Mouse (Mus musculus) intestine, embryonic 14.5 days (tissue): ENCODE data around the gene Syna. TPM values are rescaled to one million over a fixed set of nuclear protein-coding genes. Genes with fewer than 3 reads are reported as not detected.

ENCODE experiments used
- ATAC-seq: fragments of 200-750 bp; cut with Nextera tagmentation; replicated peaks from 2 replicates; pipeline ENCODE4 v1.8.0; 2017; ENCODE audit warnings: low read depth, moderate number of reproducible peaks, moderate TSS enrichment, moderate library complexity; ENCODE audit not compliant: low FRiP score, low TSS enrichment
- DNase-seq: peaks from one replicate; pipeline ENCODE4 v3.0.0-alpha.2; 2018; ENCODE audit warnings: low spot score
- H3K27ac ChIP-seq: fragments of 300-500 bp; sonication (generic); 2 replicates; pipeline ENCODE4 v1.5.1; 2014; ENCODE audit warnings: low read depth, mild to moderate bottlenecking, control low read depth
- H3K27me3 ChIP-seq: fragments of 300-500 bp; sonication (generic); replicated peaks from 2 replicates; pipeline ENCODE4 v1.6.1; 2014; ENCODE audit warnings: low read length, control low read depth; ENCODE audit not compliant: control insufficient read depth, insufficient read depth
- H3K36me3 ChIP-seq: fragments of 300-500 bp; sonication (generic); 2 replicates; pipeline ENCODE4 v1.6.1; 2014; ENCODE audit warnings: low read length, control low read depth; ENCODE audit not compliant: control insufficient read depth, insufficient read depth
- H3K4me1 ChIP-seq: fragments of 300-500 bp; sonication (generic); replicated peaks from 2 replicates; pipeline ENCODE4 v1.6.1; 2014; ENCODE audit warnings: low read length, control low read depth, mixed read lengths; ENCODE audit not compliant: control insufficient read depth, insufficient read depth
- H3K4me2 ChIP-seq: fragments of 300-500 bp; sonication (generic); 2 replicates; pipeline ENCODE4 v1.6.1; 2014; ENCODE audit warnings: low read length
- H3K4me3 ChIP-seq: fragments of 300-500 bp; sonication (generic); 2 replicates; pipeline ENCODE4 v1.5.1; 2014; ENCODE audit warnings: low read depth, low read length, control low read depth, mixed read lengths
- H3K9ac ChIP-seq: fragments of 300-500 bp; sonication (generic); 2 replicates; pipeline ENCODE4 v1.6.1; 2014; ENCODE audit warnings: mild to moderate bottlenecking, low read length
- H3K9me3 ChIP-seq: fragments of 300-500 bp; sonication (generic); 2 replicates; pipeline ENCODE4 v1.6.1; 2016; ENCODE audit warnings: low read length, control low read depth; ENCODE audit not compliant: control insufficient read depth
- WGBS: fragments of 180-500 bp; shearing (Covaris S2); extraction: QIAGEN DNeasy Blood & Tissue Kit; methylation state at CpG from one replicate; pipeline ENCODE4 v1.1.7; 2014; 5-methylcytosine and 5-hydroxymethylcytosine counted together
- polyA plus RNA-seq: library from polyadenylated mRNA; unstranded; fragments of >200 nt; fragmentation: Nextera tagmentation; extraction: Ambion mirVana; gene quantifications from 2 replicates; pipeline ENCODE4 v1.2.1, GENCODE M21; 2014

The Syna gene
- polyA plus RNA-seq, 1 experiment from 2014 or later: 0.08 TPM

DNA sequence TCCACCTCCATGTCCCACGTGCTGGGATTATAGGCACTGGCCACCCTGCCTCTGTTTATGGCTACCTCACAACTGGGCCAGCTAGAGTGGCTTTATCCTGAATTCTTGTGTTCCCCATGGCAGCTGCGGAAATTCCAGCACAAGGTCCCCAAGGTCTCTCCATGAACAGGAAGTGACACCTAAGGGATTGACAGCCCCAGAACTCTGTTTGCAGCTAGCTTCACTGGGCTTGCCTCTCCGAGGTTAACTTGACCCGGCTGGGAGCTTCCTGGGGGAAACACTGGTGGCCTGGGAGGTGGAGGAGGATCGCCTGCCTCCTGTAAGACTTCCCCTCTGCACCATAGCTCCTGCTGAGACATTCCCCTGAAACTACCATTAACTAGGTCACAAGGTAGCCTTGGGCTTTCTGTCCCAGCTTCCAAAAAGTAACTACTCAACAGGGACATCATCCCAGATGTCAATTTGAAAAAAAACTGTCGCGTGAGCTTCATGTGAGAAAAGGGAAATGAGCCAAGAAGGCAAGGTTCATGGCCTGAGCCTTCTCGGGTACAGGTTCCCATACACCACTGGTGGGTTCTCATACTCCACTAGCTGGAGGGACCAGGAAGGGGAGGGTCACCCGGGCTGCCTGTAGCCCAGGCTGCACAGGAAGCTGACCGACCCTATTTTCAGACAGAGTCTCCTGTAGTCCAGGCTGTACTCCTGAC, 12.7 kb upstream of the Syna start:
- WGBS: 39% methylated on average over 10 of the region's 10 CpGs
- ATAC-seq (no peak), DNase-seq (no peak)
- Histone ChIP-seq H3K4me1 (peaks cover 14% of the 10 kb centered on the region; the same call in 1 of the 2 replicates), H3K9ac (peak overlapping the region; percentile 40), H3K4me2 (peak overlapping the region; percentile 60), H3K36me3 (no peaks in the 10 kb centered on the region), H3K4me3 (peak overlapping the region; percentile 55), H3K27me3 (no peaks in the 10 kb centered on the region), H3K27ac (peak overlapping the region; percentile 60; the same call in 1 of the 2 replicates), H3K9me3 (no peaks in the 10 kb centered on the region; the same call in 1 of the 2 replicates)

DNA sequence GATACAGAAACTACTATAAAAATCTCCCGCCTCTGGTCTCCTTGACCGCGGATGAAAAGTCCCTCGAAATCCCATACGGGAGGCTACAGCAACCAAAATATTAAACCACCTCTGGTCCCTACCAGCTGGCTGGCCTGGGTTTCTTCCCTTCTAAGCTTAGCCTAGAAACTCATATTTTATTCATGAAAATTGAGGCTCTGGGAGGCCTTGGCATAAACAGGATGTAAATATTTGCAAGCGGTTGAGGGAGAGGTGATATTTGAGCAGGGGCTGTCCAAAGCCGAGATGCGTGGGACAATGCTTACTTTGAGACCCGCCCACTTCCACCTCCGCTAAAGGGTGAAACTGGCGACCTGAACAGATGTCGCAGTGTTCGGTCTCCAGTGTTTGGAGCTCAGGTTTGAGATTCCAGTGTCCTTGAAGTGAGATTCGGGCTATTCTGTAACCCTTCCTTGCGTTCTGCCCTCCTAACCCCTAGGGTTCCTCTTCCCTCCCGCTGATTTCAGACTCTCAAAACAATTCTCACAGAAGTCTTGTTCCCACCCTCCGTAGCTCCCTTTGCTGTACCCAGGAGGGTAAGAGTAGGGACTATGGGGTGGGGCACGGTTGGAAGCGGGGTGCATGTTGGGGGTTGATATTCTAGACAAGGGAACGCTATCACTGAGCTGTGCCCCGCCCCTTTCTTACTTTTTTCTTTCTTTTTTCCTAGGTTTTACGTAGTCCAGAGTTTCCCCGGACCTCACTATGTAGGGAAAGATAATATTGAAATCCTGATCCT, 11.9 kb upstream of the Syna start:
- Histone ChIP-seq H3K9ac (peak overlapping the region; percentile 40), H3K4me2 (peak overlapping the region; percentile 60), H3K4me3 (peak overlapping the region; percentile 55), H3K27me3 (no peaks in the 10 kb centered on the region), H3K36me3 (no peaks in the 10 kb centered on the region), H3K9me3 (no peaks in the 10 kb centered on the region; the same call in 1 of the 2 replicates), H3K27ac (peak overlapping the region; percentile 60), H3K4me1 (peaks cover 14% of the 10 kb centered on the region; the same call in 1 of the 2 replicates)
- DNase-seq (peak; percentile 80), ATAC-seq (peak; percentile 36; the same call in 1 of the 2 replicates)
- 1% methylated on average over 23 of the region's 23 CpGs for WGBS

DNA sequence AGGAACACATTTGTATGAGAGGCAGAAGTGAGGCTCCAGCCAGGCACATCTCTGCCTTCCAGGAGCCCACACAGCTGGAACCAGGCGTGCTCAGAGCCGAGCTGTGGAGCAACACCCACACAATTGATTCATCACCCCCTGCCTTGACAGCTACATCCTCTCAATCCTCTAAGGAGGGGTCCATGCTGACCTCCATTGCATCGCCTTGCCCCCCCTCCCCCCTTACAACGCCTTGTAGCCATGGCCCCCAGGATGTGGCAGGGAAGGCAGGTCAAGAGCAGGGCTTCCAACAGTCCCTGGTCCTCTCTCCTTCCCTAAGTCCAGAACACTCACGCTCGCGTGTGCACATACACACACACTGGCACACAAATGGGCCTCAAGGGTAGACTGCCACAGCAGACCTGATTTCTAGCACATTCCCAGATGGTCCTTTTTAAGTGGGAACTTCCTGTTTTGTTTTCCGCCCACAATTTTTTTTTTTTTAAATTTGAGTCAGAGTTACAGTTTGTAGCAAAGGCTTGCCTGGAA, 9.1 kb upstream of the Syna start:
- Histone ChIP-seq H3K4me1 (peaks cover 14% of the 10 kb centered on the region; the same call in 1 of the 2 replicates), H3K9ac (no peak overlapping the region), H3K9me3 (no peaks in the 10 kb centered on the region; the same call in 1 of the 2 replicates), H3K27ac (peak overlapping the region; percentile 89), H3K4me2 (no peak overlapping the region), H3K27me3 (no peaks in the 10 kb centered on the region), H3K36me3 (no peaks in the 10 kb centered on the region), H3K4me3 (no peak overlapping the region)
- 30% methylated on average over 8 of the region's 8 CpGs for WGBS
- ATAC-seq: no peak
- peak; percentile 59 for DNase-seq

DNA sequence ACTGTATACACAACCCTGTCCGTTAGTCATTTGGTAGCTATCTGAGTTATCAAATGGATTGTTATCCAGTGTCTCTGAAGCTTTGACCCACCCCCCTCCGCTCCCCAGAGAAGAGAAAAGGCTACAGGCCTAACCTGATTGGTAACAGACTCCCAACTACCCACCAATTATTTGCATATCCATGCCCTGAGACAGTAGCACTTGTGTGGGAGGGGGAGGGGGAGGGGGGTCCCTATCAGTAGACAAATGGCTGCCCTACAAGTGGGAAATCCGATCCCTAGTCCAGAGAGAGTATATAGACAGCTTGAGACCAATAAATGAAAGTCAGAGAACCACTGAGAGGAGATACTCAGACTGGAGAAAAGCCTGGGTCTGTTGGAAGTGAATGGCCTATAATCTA, 8.1 kb upstream of the Syna start:
- WGBS: 71% methylated on average over 3 of the region's 3 CpGs
- DNase-seq (no peak), ATAC-seq (no peak)
- Histone ChIP-seq H3K4me3 (no peak overlapping the region), H3K9ac (no peak overlapping the region), H3K4me2 (no peak overlapping the region), H3K36me3 (no peaks in the 10 kb centered on the region), H3K27ac (peak overlapping the region; percentile 89), H3K4me1 (peaks cover 14% of the 10 kb centered on the region; the same call in 1 of the 2 replicates), H3K9me3 (no peaks in the 10 kb centered on the region; the same call in 1 of the 2 replicates), H3K27me3 (no peaks in the 10 kb centered on the region)

DNA sequence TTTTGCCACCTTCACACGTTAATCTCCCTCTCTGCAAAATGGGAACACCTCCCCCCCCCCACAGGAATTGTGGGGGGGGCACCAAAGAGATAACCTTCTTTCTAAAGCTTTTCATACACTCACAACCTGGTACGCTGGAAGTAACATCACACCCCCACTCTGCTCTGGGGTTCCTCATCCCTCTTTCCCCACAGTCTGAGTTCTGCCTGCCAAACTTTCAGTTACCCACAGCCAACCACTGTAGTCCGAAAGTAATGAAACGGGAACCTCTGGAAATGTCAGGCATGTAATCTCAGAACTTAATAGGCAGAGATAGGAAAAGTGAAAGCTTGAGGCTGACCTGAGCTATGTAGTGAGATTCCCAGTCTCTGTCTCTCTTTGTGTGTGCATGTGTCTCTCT, 7.5 kb upstream of the Syna start:
- Histone ChIP-seq H3K27ac (no peak overlapping the region), H3K36me3 (no peaks in the 10 kb centered on the region), H3K9me3 (no peaks in the 10 kb centered on the region; the same call in 1 of the 2 replicates), H3K4me1 (peaks cover 10% of the 10 kb centered on the region; the same call in 1 of the 2 replicates), H3K9ac (no peak overlapping the region), H3K27me3 (no peaks in the 10 kb centered on the region), H3K4me3 (no peak overlapping the region), H3K4me2 (no peak overlapping the region)
- DNase-seq (no peak), ATAC-seq (no peak)
- WGBS: 80% methylated on average over 4 of the region's 4 CpGs

DNA sequence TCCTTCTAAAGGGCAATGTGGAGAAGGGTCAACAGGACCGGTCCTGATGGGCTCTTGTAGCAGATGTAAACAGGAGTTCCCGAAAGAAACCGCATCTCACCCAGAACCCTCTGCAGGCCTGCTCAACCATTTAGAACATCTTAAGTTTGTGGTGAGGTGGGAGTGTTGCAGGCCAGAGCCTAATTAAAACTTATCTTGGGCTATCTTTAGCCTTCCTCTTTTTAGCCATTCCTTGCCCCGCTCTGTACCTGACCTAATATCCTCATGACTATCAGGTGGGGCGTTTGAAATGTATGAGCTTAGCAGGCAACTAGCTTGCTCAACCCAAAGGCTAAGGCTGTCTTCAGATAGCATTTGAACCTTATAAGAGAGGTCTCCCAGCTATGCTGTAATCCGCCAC, 5.7 kb upstream of the Syna start:
- Histone ChIP-seq H3K27me3 (no peaks in the 10 kb centered on the region), H3K9ac (no peak overlapping the region), H3K4me2 (no peak overlapping the region), H3K36me3 (no peaks in the 10 kb centered on the region), H3K27ac (no peak overlapping the region), H3K4me3 (no peak overlapping the region), H3K9me3 (no peaks in the 10 kb centered on the region), H3K4me1 (peaks cover 8% of the 10 kb centered on the region; the same call in 1 of the 2 replicates)
- ATAC-seq (no peak), DNase-seq (no peak)
- 92% methylated on average over 6 of the region's 6 CpGs for WGBS

DNA sequence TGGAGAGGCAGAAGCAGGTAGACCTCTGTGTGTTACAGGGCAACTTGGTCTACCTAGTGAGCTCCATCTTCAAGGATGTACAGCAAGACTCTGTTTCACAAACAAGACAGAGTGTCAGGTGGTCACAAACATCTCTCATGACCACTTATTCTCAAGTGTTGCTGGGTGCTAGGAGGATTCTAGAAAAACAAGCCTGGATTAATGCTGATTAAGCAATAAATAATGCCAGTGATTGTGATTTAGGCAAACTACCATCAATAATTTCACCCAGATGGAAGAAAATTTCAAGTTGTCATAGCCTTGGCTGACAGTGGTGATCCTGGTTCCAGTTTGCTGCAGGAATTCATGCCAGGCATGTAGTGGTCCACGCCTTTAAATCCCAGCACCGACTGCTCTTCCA, 4.3 kb upstream of the Syna start:
- 100% methylated on average over 2 of the region's 2 CpGs for WGBS
- no peaks in the 10 kb centered on the region for H3K9me3 ChIP-seq
- ATAC-seq: no peak

DNA sequence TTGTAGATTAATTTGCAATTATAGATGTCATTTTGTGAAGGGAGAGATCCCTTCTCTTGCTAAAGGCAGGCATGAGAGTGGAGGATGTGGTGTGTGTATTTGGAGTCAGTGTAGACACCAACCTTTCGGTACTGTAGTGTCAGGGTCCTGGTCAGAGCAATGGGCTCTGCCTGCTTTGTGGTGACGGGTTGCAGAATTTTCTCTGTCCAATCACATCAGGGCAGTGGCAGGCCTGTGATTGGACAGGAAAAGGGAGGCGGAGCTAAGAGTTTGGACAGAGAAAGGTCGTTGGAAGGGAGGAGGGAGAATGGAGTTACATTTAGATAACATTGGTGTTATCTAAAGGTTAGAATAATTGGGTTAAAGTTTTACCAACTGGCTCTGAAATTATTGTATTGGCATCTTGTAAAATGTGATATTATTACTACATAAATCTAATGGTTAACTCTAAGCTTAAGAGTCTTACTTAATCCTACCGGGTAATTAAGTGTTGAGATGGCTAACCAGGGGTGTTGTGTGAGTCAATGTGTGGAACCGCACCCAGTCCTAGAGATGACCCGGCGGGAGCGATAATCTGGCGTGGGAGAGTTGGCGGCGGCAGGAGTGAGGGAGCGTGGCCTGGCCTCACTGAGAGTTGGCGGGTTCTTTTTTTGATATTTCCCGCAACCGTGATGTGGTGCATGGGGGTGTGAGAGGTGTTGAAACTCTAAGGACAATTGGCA, 640 bp upstream of the Syna start:
- DNase-seq (no peak), ATAC-seq (no peak)
- Histone ChIP-seq H3K27ac (no peak overlapping the region), H3K27me3 (no peaks in the 10 kb centered on the region), H3K4me2 (no peak overlapping the region), H3K4me3 (no peak overlapping the region), H3K36me3 (no peaks in the 10 kb centered on the region), H3K9ac (no peak overlapping the region), H3K4me1 (peaks cover under 1% of the 10 kb centered on the region; the same call in 1 of the 2 replicates), H3K9me3 (no peaks in the 10 kb centered on the region)
- 76% methylated on average over 16 of the region's 16 CpGs for WGBS

More for the DNA sequence above, 4.3 kb upstream of the Syna start:
- no peaks in the 10 kb centered on the region for H3K36me3 ChIP-seq
- H3K4me1 ChIP-seq: peaks cover 8% of the 10 kb centered on the region; the same call in 1 of the 2 replicates
- no peaks in the 10 kb centered on the region for H3K27me3 ChIP-seq
- H3K9ac ChIP-seq: no peak overlapping the region
- H3K4me2 ChIP-seq: no peak overlapping the region
- H3K27ac ChIP-seq: no peak overlapping the region
- H3K4me3 ChIP-seq: no peak overlapping the region
- DNase-seq: no peak
